9 mouse cellular contexts compared by ENCODE assay signal in genomic region chr17:25893975-25894617, GRCm38 (mm10). TPM values are rescaled to one million over a fixed set of nuclear protein-coding genes. Genes with fewer than 3 reads are reported as not detected.
DNase-seq lines count a peak whose midpoint lies in the region; ATAC-seq and TF ChIP-seq lines count a peak whose summit lies in the region.
"Had no signal": no experiment of that assay in that cellular context is flagged by ENCODE, and none has a peak within 500 bp of the region (broad histone marks: within the 10 kb centered on the region; RNA-seq: fewer than 3 reads in every experiment).

No protein-coding gene starts in this region.

- peak; percentile 76 for DNase-seq in gastrocnemius, adult 2 months
- no peak for DNase-seq in gastrocnemius, adult 8-10 months (ENCODE audit: low spot score in 2 of 2)
- peak; percentile 76 for DNase-seq in adrenal gland, postnatal 25 days
- peak; percentile 79 for DNase-seq in embryonic facial prominence, embryonic 11.5 days (ENCODE audit: low spot score)
- peak; percentile 77 for DNase-seq in heart, postnatal 4 days
- peak; percentile 59 to 71 for DNase-seq in layer of hippocampus, postnatal 14 days (ENCODE audit: low spot score in 2 of 2)
- peak; percentile 61 for DNase-seq in right cerebral cortex, postnatal 25 days

- H3K9ac ChIP-seq in embryonic facial prominence, embryonic 11.5 days (replicated peaks; ENCODE audit: low read length): no peak overlapping the region
- H3K9ac ChIP-seq: limb, embryonic 15.5 days had no signal

- H3K36me3 ChIP-seq in embryonic facial prominence, embryonic 11.5 days (replicated peaks; ENCODE audit: control insufficient read depth, insufficient read depth, low read depth, low read length): no peaks in the 10 kb centered on the region; the same call in 1 of the 2 replicates

- no peaks in the 10 kb centered on the region for H3K4me1 ChIP-seq in embryonic facial prominence, embryonic 11.5 days (ENCODE audit: control insufficient read depth, insufficient read depth, low read length)

- intact Hi-C loops in gastrocnemius, adult 2 months (cut with DNase I): loop anchor here (2.0 to 5.0 kb wide), 4 partner anchors 27 to 198 kb away; partner anchors contain the start of gene Decr2

- peak; percentile 99 for TF ChIP-seq CTCF in gastrocnemius, adult 2 months (IDR thresholded peaks at IDR 0.05)

- peak; percentile 73; the same call in 1 of the 2 replicates for ATAC-seq in embryonic facial prominence, embryonic 11.5 days (replicated peaks; ENCODE audit: insufficient number of reproducible peaks, low FRiP score, low TSS enrichment, low read depth)
- ATAC-seq in megakaryocyte progenitor cell, adult 5-6 weeks (replicated peaks; ENCODE audit: poor library complexity): peak; percentile 97

- H3K27ac ChIP-seq in gastrocnemius, adult 2 months: no peak overlapping the region
- no peak overlapping the region for H3K27ac ChIP-seq in embryonic facial prominence, embryonic 11.5 days (replicated peaks; ENCODE audit: low read depth, low read length)
- H3K27ac ChIP-seq: limb, embryonic 15.5 days had no signal

- H3K27me3 ChIP-seq in embryonic facial prominence, embryonic 11.5 days (ENCODE audit: control insufficient read depth, insufficient read depth, low read length): no peaks in the 10 kb centered on the region
- H3K27me3 ChIP-seq: limb, embryonic 15.5 days had no signal

- H3K9me3 ChIP-seq in embryonic facial prominence, embryonic 11.5 days (replicated peaks; ENCODE audit: control insufficient read depth, low read length): no peaks in the 10 kb centered on the region
- H3K9me3 ChIP-seq: limb, embryonic 15.5 days had no signal

- 23% methylated on average over 2 of the region's 2 CpGs for WGBS in embryonic facial prominence, embryonic 11.5 days

- no peak overlapping the region for H3K4me2 ChIP-seq in embryonic facial prominence, embryonic 11.5 days (ENCODE audit: low read depth, low read length)
- H3K4me2 ChIP-seq: limb, embryonic 15.5 days had no signal

- no peak overlapping the region for H3K4me3 ChIP-seq in gastrocnemius, adult 2 months
- H3K4me3 ChIP-seq in embryonic facial prominence, embryonic 11.5 days (ENCODE audit: low read depth, low read length): no peak overlapping the region
- H3K4me3 ChIP-seq: limb, embryonic 15.5 days had no signal

RNA-seq across cellular contexts. Expression of gene Wfikkn1, which starts 13.4 kb away (rescaled TPM):
- under 1 TPM; 0.26 to 0.75 TPM for total RNA-seq in gastrocnemius, adult 2 months (2021)
- total RNA-seq in gastrocnemius, adult 8-10 months (2022): under 1 TPM; 0.15 to 0.62 (median 0.38) TPM
- 2.7 and 3.3 TPM in 2 replicates for total RNA-seq in adrenal gland, postnatal 25 days (2021)
- polyA plus RNA-seq in embryonic facial prominence, embryonic 11.5 days (2014; fragmentation: Nextera tagmentation; extraction: Ambion mirVana): 0.63 and 0.87 TPM in 2 replicates
- total RNA-seq in heart, postnatal 4 days (2021): 1 to 10 TPM in 1 of 2 experiments, under 1 TPM in 1; 0.70 to 1.1 TPM
- total RNA-seq in layer of hippocampus, postnatal 14 days (2021): 1 to 10 TPM; 1.8 to 2.3 TPM
- total RNA-seq in megakaryocyte progenitor cell, adult 5-6 weeks (2015): 0.37 and 1.1 TPM in 2 replicates
- 0.12 and 0.54 TPM in 2 replicates for total RNA-seq in megakaryocyte progenitor cell, adult 5-6 weeks (2017)

RNA-seq across cellular contexts. Expression of gene Mettl26, which starts 19.2 kb away (rescaled TPM):
- total RNA-seq in gastrocnemius, adult 2 months (2021): 10 to 100 TPM; 27.7 to 33.7 TPM
- total RNA-seq in gastrocnemius, adult 8-10 months (2022): 10 to 100 TPM; 27.4 to 42.1 (median 31.3) TPM
- total RNA-seq in adrenal gland, postnatal 25 days (2021): 116 and 144 TPM in 2 replicates
- 49.8 and 63.3 TPM in 2 replicates for polyA plus RNA-seq in embryonic facial prominence, embryonic 11.5 days (2014; fragmentation: Nextera tagmentation; extraction: Ambion mirVana)
- total RNA-seq in heart, postnatal 4 days (2021): 10 to 100 TPM; 10.8 to 11.7 TPM
- 10 to 100 TPM; 39.3 to 44.7 TPM for total RNA-seq in layer of hippocampus, postnatal 14 days (2021)
- 34.3 and 39.1 TPM in 2 replicates for total RNA-seq in megakaryocyte progenitor cell, adult 5-6 weeks (2015)
- total RNA-seq in megakaryocyte progenitor cell, adult 5-6 weeks (2017): 15.4 and 22.3 TPM in 2 replicates

RNA-seq across cellular contexts. Expression of gene Rab40c, which starts 25.4 kb away (rescaled TPM):
- 1 to 10 TPM; 8.1 to 9.5 TPM for total RNA-seq in gastrocnemius, adult 2 months (2021)
- 10 to 100 TPM in 3 of 4 experiments, 1 to 10 TPM in 1; 7.9 to 13.3 (median 12.7) TPM for total RNA-seq in gastrocnemius, adult 8-10 months (2022)
- 33.0 and 36.9 TPM in 2 replicates for total RNA-seq in adrenal gland, postnatal 25 days (2021)
- 17.6 and 18.7 TPM in 2 replicates for polyA plus RNA-seq in embryonic facial prominence, embryonic 11.5 days (2014; fragmentation: Nextera tagmentation; extraction: Ambion mirVana)
- total RNA-seq in heart, postnatal 4 days (2021): 10 to 100 TPM; 16.1 to 16.6 TPM
- total RNA-seq in layer of hippocampus, postnatal 14 days (2021): 10 to 100 TPM; 48.6 to 52.2 TPM
- 7.9 and 8.5 TPM in 2 replicates for total RNA-seq in megakaryocyte progenitor cell, adult 5-6 weeks (2015)
- total RNA-seq in megakaryocyte progenitor cell, adult 5-6 weeks (2017): 10.4 and 12.0 TPM in 2 replicates

RNA-seq across cellular contexts. Expression of gene Mcrip2, which starts 25.5 kb away (rescaled TPM):
- total RNA-seq in gastrocnemius, adult 2 months (2021): 100 to 1,000 TPM in 1 of 2 experiments, 10 to 100 TPM in 1; 85.3 to 117 TPM
- total RNA-seq in gastrocnemius, adult 8-10 months (2022): 100 to 1,000 TPM in 1 of 4 experiments, 10 to 100 TPM in 3; 87.4 to 108 (median 92.5) TPM
- 479 and 493 TPM in 2 replicates for total RNA-seq in adrenal gland, postnatal 25 days (2021)
- 7.3 and 9.5 TPM in 2 replicates for polyA plus RNA-seq in embryonic facial prominence, embryonic 11.5 days (2014; fragmentation: Nextera tagmentation; extraction: Ambion mirVana)
- total RNA-seq in heart, postnatal 4 days (2021): 100 to 1,000 TPM; 195 to 217 TPM
- total RNA-seq in layer of hippocampus, postnatal 14 days (2021): 10 to 100 TPM; 29.2 to 39.0 TPM
- total RNA-seq in megakaryocyte progenitor cell, adult 5-6 weeks (2015): 41.0 and 42.2 TPM in 2 replicates
- 8.6 and 19.7 TPM in 2 replicates for total RNA-seq in megakaryocyte progenitor cell, adult 5-6 weeks (2017)

RNA-seq across cellular contexts. Expression of gene Wdr90, which starts 32.8 kb away (rescaled TPM):
- total RNA-seq in gastrocnemius, adult 2 months (2021): 1 to 10 TPM in 1 of 2 experiments, under 1 TPM in 1; 0.66 to 1.0 TPM
- total RNA-seq in gastrocnemius, adult 8-10 months (2022): 1 to 10 TPM in 1 of 4 experiments, under 1 TPM in 3; 0.36 to 1.6 (median 0.84) TPM
- 26.7 and 28.0 TPM in 2 replicates for total RNA-seq in adrenal gland, postnatal 25 days (2021)
- 14.7 and 15.1 TPM in 2 replicates for polyA plus RNA-seq in embryonic facial prominence, embryonic 11.5 days (2014; fragmentation: Nextera tagmentation; extraction: Ambion mirVana)
- 10 to 100 TPM; 14.4 to 15.1 TPM for total RNA-seq in heart, postnatal 4 days (2021)
- 10 to 100 TPM; 24.0 to 25.8 TPM for total RNA-seq in layer of hippocampus, postnatal 14 days (2021)
- 29.5 and 37.9 TPM in 2 replicates for total RNA-seq in megakaryocyte progenitor cell, adult 5-6 weeks (2015)
- total RNA-seq in megakaryocyte progenitor cell, adult 5-6 weeks (2017): 17.4 and 17.6 TPM in 2 replicates

Comparison
In these comparisons a context has a peak if more than half of its experiments do, and no peak if none do; other contexts are left out.
1. DNase-seq: peak in gastrocnemius, adult 2 months (single experiment), adrenal gland, postnatal 25 days (single experiment), embryonic facial prominence, embryonic 11.5 days (single experiment), heart, postnatal 4 days (single experiment), layer of hippocampus, postnatal 14 days (2 of 2) and right cerebral cortex, postnatal 25 days (single experiment); none in gastrocnemius, adult 8-10 months (0 of 2).